Mouse (Mus musculus) embryonic facial prominence, embryonic 15.5 days (tissue): ENCODE data around the gene Rpn2. TPM values are rescaled to one million over a fixed set of nuclear protein-coding genes. Genes with fewer than 3 reads are reported as not detected.

ENCODE experiments used
- ATAC-seq: fragments of 200-750 bp; cut with Nextera tagmentation; 2 replicates; pipeline ENCODE4 v1.8.0; 2017; ENCODE audit warnings: low read depth, moderate TSS enrichment; ENCODE audit not compliant: insufficient number of reproducible peaks, low FRiP score, low TSS enrichment
- H3K27ac ChIP-seq: fragments of 300-500 bp; sonication (generic); replicated peaks from 2 replicates; pipeline ENCODE4 v1.5.1; 2015; ENCODE audit warnings: mild to moderate bottlenecking, inconsistent platforms
- H3K27me3 ChIP-seq: fragments of 300-500 bp; sonication (generic); 2 replicates; pipeline ENCODE4 v1.6.1; 2015; ENCODE audit warnings: inconsistent platforms
- H3K36me3 ChIP-seq: fragments of 300-500 bp; sonication (generic); 2 replicates; pipeline ENCODE4 v1.6.1; 2015; ENCODE audit warnings: mild to moderate bottlenecking, inconsistent platforms
- H3K4me1 ChIP-seq: fragments of 300-500 bp; sonication (generic); 2 replicates; pipeline ENCODE4 v1.6.1; 2015; ENCODE audit warnings: inconsistent platforms
- H3K4me2 ChIP-seq: fragments of 300-500 bp; sonication (generic); replicated peaks from 2 replicates; pipeline ENCODE4 v1.6.1; 2015; ENCODE audit warnings: mild to moderate bottlenecking, inconsistent platforms
- H3K4me3 ChIP-seq: fragments of 300-500 bp; sonication (generic); replicated peaks from 2 replicates; pipeline ENCODE4 v1.5.1; 2015; ENCODE audit warnings: mild to moderate bottlenecking, inconsistent platforms
- H3K9ac ChIP-seq: fragments of 300-500 bp; sonication (generic); 2 replicates; pipeline ENCODE4 v1.6.1; 2015; ENCODE audit warnings: inconsistent platforms
- H3K9me3 ChIP-seq: fragments of 300-500 bp; sonication (generic); replicated peaks from 2 replicates; pipeline ENCODE4 v1.6.1; 2016; ENCODE audit warnings: inconsistent platforms
- WGBS: fragments of 180-500 bp; shearing (Covaris S2); methylation state at CpG from one replicate; pipeline ENCODE4 v1.1.7; 2015; 5-methylcytosine and 5-hydroxymethylcytosine counted together
- polyA plus RNA-seq: library from polyadenylated mRNA; unstranded; fragments of >200 nt; fragmentation: Nextera tagmentation; extraction: Ambion mirVana; gene quantifications from 2 replicates; pipeline ENCODE4 v1.2.1, GENCODE M21; 2015

Gene Rpn2
- polyA plus RNA-seq, 1 experiment from 2014 or later = 311 TPM

GRCm38 (mm10) chr2:157353183-157353582 is 74.4 kb downstream of the Rpn2 start:
- no peak overlapping the region for H3K9ac ChIP-seq
- no peaks in the 10 kb centered on the region for H3K27me3 ChIP-seq
- H3K36me3 ChIP-seq = no peaks in the 10 kb centered on the region
- peaks cover 3% of the 10 kb centered on the region for H3K4me1 ChIP-seq
- H3K9me3 ChIP-seq = no peaks in the 10 kb centered on the region
- H3K27ac ChIP-seq = no peak overlapping the region
- H3K4me2 ChIP-seq = no peak overlapping the region
- 70% methylated on average over 4 of the region's 4 CpGs for WGBS
- no peak overlapping the region for H3K4me3 ChIP-seq
- no peak for ATAC-seq

GRCm38 (mm10) chr2:157354106-157354505 is 75.3 kb downstream of the Rpn2 start:
- no peak overlapping the region for H3K4me3 ChIP-seq
- no peak for ATAC-seq

GRCm38 (mm10) chr2:157360028-157360427 is 81.2 kb downstream of the Rpn2 start:
- Histone ChIP-seq H3K36me3 (no peaks in the 10 kb centered on the region), H3K4me1 (no peaks in the 10 kb centered on the region), H3K4me2 (no peak overlapping the region), H3K9ac (no peak overlapping the region), H3K27ac (no peak overlapping the region), H3K27me3 (no peaks in the 10 kb centered on the region), H3K9me3 (no peaks in the 10 kb centered on the region), H3K4me3 (no peak overlapping the region)
- WGBS = 78% methylated on average over 5 of the region's 5 CpGs
- no peak for ATAC-seq

More at GRCm38 (mm10) chr2:157354106-157354505, 75.3 kb downstream of the Rpn2 start:
- H3K9me3 ChIP-seq = no peaks in the 10 kb centered on the region
- WGBS = 35% methylated on average over 3 of the region's 3 CpGs
- no peaks in the 10 kb centered on the region; the same call in 1 of the 2 replicates for H3K4me1 ChIP-seq
- H3K9ac ChIP-seq = no peak overlapping the region
- no peak overlapping the region for H3K27ac ChIP-seq
- H3K36me3 ChIP-seq = no peaks in the 10 kb centered on the region
- no peaks in the 10 kb centered on the region for H3K27me3 ChIP-seq
- no peak overlapping the region for H3K4me2 ChIP-seq

GRCm38 (mm10) chr2:157363031-157363430 is 84.2 kb downstream of the Rpn2 start:
- Histone ChIP-seq H3K9ac (no peak overlapping the region), H3K4me1 (peaks cover under 1% of the 10 kb centered on the region; the same call in 1 of the 2 replicates), H3K27me3 (no peaks in the 10 kb centered on the region), H3K9me3 (no peaks in the 10 kb centered on the region), H3K4me2 (no peak overlapping the region), H3K36me3 (no peaks in the 10 kb centered on the region), H3K4me3 (no peak overlapping the region), H3K27ac (no peak overlapping the region)
- 61% methylated on average over 3 of the region's 3 CpGs for WGBS
- ATAC-seq = no peak

- Histone ChIP-seq H3K27me3 (no peaks in the 10 kb centered on the region), H3K9me3 (no peaks in the 10 kb centered on the region), H3K4me2 (peak overlapping the region; percentile 71), H3K27ac (no peak overlapping the region), H3K4me1 (peaks cover 10% of the 10 kb centered on the region), H3K4me3 (peak overlapping the region; percentile 82), H3K9ac (no peak overlapping the region), H3K36me3 (no peaks in the 10 kb centered on the region)
- WGBS = 78% methylated on average over 9 of the region's 9 CpGs
- no peak for ATAC-seq
These were observed 87.9 kb downstream of the Rpn2 start for GRCm38 (mm10) chr2:157366762-157367161.

DNA sequence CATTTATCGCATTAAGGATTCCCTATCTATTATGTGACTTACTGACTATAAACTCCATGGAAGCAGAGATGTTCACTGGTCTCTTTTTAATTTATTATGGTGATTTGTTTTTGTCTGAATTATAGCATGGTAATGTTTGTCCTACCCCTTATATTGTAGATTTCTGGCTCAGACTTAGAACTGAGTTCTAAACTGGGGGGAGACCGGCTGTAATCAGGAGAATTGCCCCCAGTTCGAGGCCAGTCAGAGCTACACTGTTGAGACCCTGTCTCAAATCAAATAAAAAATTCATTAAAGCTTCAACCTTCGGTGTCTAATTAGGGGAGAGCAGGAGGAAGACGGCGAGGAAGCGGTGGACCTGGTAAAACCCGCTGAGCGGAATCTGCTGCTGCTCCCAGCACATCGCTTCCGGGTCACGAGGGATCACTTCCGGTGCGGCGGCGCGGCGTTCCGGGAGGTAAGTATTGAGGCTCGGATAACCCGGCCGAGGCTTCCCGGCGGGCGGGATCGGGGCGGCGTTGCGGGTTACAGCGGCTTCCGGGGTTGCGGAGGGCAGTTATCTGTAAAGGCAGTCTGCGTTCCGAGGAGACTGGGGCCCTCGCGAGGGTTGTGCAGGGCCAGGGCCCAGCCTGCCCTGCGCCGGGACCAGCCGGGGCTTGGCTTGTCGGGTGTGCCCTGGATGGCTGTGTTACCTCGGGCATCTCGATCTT is 88.5 kb downstream of the Rpn2 start, which contains the start of gene Manbal:
TSS of gene Manbal (plus strand) at position 411 of the 710 bp plus-strand sequence.
- peak; percentile 84 for ATAC-seq
- Histone ChIP-seq H3K4me2 (peak within 1 kb of the TSS; percentile 71), H3K27me3 (no peaks in the 10 kb centered on the region), H3K4me1 (peaks cover 10% of the 10 kb centered on the region), H3K9ac (peak within 1 kb of the TSS; percentile 89), H3K27ac (peak within 1 kb of the TSS; percentile 92), H3K9me3 (no peaks in the 10 kb centered on the region), H3K4me3 (peak within 1 kb of the TSS; percentile 82), H3K36me3 (no peaks in the 10 kb centered on the region)
- WGBS = 3% methylated on average over 42 of the region's 42 CpGs

DNA sequence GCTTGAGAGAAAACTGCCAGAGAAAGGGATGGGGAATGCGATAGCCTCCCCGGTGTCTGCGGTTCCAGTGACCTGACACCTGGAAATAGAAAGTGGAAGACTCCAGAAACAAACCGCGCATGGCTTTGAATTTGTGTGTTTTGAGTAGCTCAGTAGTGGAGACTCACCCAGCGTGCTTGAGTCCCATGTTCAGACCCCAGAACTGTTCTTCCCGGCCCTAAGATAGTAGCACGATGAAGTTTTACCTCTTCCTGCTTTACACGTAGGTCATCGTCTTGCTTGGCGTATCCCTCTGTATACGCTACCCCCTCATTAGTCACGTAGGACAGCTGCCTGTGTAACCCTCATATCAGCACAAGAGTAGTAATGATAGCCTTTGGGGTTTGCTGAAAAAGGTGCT is 89.2 kb downstream of the Rpn2 start:
- 0 out of 2 replicates have a peak, but pooled peaks have one; percentile 2 for ATAC-seq
- WGBS = 1% methylated on average over 13 of the region's 13 CpGs
- peak overlapping the region; percentile 92 for H3K27ac ChIP-seq

DNA sequence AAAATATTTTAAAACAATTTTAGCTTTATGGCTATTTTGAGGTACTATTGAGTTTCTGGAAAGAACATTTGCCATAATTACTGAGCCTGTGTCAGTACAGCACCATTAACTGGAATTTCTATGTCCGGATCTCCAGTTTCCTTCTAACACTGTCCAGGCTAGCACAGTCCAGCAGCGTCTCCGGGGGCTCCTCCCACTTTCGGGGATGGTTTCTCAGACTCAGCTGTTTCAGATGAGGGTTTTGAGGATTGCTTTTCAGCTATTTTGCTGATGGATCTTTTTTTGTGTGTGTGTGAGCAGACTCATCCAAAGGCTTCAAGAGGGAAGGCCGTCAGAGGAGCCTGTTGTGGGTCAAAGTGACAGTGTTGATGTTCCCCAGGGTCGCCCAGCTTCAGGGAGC is 92.9 kb downstream of the Rpn2 start:
- no peak overlapping the region for H3K4me3 ChIP-seq
- no peak for ATAC-seq
- 69% methylated on average over 6 of the region's 6 CpGs for WGBS

More for the DNA sequence above, 89.2 kb downstream of the Rpn2 start:
- Histone ChIP-seq H3K4me2 (peak overlapping the region; percentile 71), H3K9ac (peak overlapping the region; percentile 89), H3K36me3 (no peaks in the 10 kb centered on the region), H3K9me3 (no peaks in the 10 kb centered on the region), H3K4me3 (peak overlapping the region; percentile 82), H3K4me1 (peaks cover 10% of the 10 kb centered on the region), H3K27me3 (no peaks in the 10 kb centered on the region)

DNA sequence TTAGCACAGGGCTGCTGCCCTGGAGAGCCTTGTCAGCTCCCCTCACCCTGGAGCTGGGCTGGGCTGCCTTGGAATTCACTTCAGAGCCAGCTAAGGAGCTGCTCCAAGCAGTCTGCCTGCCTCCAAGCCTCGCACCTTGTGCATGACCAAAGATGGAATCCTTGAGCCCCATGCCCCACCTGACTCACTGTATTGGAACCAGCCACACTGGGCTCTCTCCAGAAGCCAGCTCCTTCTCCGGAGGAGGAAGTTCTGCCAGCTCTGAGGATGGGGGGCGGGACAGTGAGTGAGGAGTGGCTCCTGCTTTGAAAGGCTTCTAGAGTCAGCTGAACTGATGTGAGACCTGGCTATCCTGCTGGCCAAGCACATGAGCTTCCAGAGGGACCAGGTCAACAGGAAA is 94.9 kb downstream of the Rpn2 start:
- Histone ChIP-seq H3K4me2 (no peak overlapping the region), H3K27ac (no peak overlapping the region), H3K4me3 (no peak overlapping the region), H3K9me3 (no peaks in the 10 kb centered on the region), H3K4me1 (peaks cover 17% of the 10 kb centered on the region), H3K27me3 (no peaks in the 10 kb centered on the region), H3K36me3 (no peaks in the 10 kb centered on the region), H3K9ac (no peak overlapping the region)
- 84% methylated on average over 3 of the region's 3 CpGs for WGBS
- ATAC-seq = 0 out of 2 replicates have a peak, but pooled peaks have one; percentile 11

More for the DNA sequence above, 92.9 kb downstream of the Rpn2 start:
- Histone ChIP-seq H3K27me3 (no peaks in the 10 kb centered on the region), H3K27ac (no peak overlapping the region), H3K9me3 (no peaks in the 10 kb centered on the region), H3K9ac (no peak overlapping the region), H3K4me1 (peaks cover 24% of the 10 kb centered on the region), H3K4me2 (no peak overlapping the region), H3K36me3 (no peaks in the 10 kb centered on the region)

- no peak overlapping the region for H3K4me3 ChIP-seq
- H3K9ac ChIP-seq = no peak overlapping the region
- no peak for ATAC-seq
- H3K27me3 ChIP-seq = no peaks in the 10 kb centered on the region
- 51% methylated on average over 8 of the region's 8 CpGs for WGBS
- H3K27ac ChIP-seq = no peak overlapping the region
- no peaks in the 10 kb centered on the region for H3K9me3 ChIP-seq
- peaks cover 14% of the 10 kb centered on the region for H3K4me1 ChIP-seq
- H3K36me3 ChIP-seq = peaks cover 11% of the 10 kb centered on the region; the same call in 1 of the 2 replicates
- H3K4me2 ChIP-seq = no peak overlapping the region
These were observed 96.2 kb downstream of the Rpn2 start for GRCm38 (mm10) chr2:157375051-157375450.
